Mouse (Mus musculus) c-Kit-positive CD71-positive TER-119-negative erythroid progenitor cells, embryonic 14.5 days (primary cell): ENCODE results near the gene Ash1l.
"Not testable (repeated sequence)": the region's sequence is repeated elsewhere in the genome, so short reads cannot be mapped to it uniquely, and the experiment has no call there.

Source experiments
- DNase-seq: peaks from one replicate; pipeline ENCODE4 v3.0.0-alpha.2; 2013; ENCODE audit warnings: low read depth

The Ash1l gene

DNA sequence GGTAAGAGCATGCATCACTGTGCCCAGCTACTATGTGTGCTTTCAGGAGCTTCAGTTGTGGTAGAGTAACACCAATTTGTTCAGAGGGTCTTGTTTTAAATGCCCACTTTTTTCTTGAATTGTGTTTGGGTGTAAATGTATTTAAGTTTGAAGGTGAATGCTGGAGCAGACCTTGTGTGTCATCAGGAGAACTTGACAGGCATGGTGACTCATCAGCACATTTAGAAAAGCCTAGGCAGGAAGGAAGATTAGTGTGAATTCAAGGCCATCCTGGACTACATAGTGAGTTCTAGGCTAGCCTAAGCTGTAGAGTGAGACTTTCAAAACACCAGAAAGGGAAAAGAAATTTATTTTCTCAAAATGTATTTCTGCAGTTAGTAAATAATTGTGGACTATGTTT lies 3.3 kb downstream of the Ash1l start:
- no peak for DNase-seq

DNA sequence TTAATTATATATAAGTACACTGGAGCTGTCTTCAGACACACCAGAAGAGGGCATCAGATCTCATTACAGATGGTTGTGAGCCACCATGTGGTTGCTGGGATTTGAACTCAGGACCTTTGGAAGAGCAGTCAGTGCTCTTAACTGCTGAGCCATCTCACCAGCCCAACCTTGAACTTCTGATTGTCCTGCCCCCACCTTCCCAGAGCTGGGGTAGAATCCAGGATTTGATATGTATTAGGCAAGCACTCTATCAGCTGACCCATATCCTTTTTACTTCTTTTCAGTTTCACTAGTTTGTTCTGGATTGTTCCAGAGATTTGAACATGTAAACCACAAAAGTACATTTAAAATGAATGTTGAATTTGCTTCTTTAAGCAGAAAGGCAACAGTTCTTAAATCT lies 12.8 kb downstream of the Ash1l start:
- DNase-seq, result not testable (repeated sequence)

DNA sequence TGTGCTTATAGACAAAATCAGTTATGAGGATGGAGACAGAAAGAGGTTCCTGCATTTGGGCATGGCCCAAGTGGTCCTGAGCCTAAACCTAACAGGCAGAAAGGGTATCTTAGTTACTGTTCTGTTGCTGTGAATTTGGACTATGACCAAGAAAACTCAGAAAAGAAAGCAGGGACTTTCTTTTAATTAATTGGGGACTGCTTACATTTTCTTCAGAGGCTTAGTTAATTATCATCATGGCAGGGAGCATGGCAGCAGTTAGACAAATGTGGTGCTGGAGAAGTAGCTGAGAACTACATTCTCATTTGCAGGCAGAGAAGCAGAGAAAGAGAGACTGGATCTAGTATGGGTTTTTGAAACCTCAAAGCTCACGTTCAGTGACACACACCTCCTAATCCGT lies 24.6 kb downstream of the Ash1l start:
- no peak for DNase-seq

DNA sequence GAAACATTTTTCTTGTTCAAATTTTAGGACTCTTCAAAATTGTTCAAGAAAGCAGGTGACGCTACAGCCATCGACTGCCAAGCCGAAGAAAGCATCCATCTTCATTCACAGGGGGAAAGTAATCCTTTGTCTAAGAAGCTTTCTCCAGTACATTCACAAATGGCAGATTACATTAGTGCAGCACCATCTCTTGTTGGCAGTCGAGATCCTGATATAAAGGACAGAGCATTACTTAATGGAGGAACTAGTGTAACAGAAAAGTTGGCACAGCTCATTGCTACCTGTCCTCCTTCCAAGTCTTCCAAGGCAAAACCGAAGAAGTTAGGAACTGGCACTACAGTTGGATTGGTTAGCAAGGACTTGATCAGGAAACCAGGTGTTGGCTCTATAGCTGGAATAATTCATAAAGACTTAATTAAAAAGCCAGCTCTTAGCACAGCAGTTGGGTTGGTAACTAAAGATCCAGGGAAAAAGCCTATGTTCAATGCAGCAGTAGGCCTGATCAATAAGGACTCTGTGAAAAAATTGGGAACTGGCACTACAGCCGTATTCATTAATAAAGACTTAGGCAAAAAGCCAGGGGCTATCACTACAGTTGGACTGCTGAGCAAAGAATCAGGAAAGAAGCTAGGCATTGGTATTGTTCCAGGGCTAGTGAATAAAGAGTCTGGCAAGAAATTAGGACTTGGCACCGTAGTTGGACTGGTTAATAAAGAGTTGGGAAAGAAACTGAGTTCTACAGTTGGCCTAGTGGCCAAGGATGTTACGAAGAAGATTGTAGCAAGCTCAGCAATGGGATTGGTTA lies 31.0 kb downstream of the Ash1l start:
- no peak for DNase-seq

DNA sequence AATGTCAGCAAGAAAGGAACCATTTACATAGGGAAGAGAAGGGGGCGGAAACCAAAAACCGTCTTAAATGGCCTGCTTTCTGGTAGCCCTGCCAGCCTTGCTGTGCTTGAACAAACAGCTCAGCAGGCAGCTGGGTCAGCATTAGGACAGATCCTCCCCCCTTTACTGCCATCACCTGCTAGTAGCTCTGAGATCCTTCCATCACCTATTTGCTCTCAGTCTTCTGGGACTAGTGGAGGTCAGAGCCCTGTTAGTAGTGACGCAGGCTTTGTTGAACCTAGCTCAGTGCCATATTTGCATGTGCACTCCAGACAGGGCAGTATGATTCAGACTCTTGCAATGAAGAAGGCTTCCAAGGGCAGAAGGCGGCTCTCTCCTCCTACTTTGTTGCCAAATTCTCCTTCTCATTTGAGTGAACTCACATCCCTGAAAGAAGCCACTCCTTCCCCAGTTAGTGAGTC lies 33.5 kb downstream of the Ash1l start:
- no peak for DNase-seq

DNA sequence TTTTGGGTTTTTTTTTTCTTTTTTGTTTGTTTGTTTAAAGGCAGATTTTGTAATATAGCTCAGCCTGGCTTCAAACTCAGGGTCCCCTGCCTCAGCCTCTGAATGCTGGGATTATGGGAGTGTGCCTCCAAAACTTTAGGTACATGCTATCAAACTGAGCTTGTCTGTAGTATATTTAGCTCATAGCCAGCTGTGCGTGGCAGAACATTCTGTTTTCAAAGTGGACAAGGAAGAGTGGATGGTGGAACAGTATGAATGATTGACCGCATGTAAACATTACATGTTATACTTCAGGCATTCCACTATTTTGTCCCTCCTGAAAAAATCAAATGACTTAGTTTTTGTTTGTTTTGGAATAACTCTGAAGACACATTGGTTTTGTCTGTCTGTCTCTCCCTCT lies 42.4 kb downstream of the Ash1l start:
- no peak for DNase-seq

DNA sequence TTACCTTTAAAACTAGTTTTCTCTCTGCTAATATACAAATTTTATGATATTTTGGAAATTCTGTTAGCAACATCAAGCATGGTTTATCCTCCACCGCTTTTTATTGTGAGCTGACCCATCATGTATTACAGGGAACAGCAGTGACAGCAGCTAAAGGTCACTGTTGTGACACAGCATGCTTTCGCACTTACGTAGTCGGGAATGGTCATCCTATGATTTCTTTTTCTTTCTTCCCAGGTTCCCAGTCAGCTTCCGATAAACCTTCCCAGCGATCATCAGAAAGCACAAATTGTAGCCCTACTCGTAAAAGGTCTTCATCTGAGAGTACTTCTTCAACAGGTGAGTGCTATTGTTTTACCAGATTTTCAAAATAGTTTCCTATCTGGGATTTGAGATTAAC lies 51.1 kb downstream of the Ash1l start:
- no peak for DNase-seq

DNA sequence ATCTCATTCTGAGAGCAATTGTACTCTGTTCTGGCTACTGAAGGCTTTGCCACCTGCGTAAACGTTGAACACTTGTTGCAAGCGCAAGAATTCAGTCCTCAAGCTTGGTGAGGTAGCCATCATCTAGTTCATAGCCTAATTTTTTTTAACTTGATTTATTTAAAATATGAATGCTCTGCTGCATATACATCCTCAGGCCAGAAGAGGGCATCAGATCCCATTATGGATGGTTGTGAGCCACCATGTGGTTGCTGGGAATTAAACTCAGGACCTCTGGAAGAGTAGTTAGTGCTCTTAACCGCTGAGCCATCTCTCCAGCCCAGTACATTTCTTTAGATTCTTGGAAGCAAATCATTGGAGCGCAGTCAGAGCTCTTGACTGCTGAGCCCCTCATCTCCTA lies 80.5 kb downstream of the Ash1l start:
- DNase-seq, result not testable (repeated sequence)

DNA sequence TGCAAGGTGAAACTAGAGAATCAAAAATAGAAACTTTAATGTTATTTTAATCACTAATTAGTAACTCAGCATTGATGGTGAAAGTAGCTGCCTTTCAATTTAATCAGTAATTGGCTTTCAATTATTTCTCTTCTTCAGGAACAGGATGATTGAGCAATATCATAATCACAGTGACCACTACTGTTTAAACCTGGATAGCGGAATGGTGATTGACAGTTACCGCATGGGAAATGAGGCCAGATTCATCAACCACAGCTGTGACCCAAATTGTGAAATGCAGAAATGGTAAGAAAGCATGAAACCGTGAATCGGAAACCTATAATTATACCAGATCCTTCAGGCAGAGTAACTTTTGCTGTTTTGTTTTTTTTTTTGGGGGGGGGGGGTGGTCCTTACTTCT lies 92.9 kb downstream of the Ash1l start:
- no peak for DNase-seq

DNA sequence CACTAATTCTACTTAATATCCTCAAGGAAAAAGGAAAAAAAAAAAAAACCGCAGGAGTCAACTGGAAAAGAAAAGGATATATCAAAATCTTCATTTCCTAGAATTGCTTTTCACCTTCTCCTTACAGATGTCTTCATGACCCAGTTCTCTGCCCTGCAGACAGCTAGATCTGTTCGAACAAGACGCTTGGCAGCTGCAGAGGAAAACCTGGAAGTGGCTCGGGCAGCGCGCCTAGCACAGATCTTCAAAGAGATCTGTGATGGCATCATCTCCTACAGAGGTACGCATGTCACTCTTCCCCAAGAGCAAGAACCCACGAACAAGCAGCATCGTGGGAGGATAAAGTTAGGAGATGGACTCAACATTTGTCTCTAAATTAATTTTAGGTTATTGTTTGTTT lies 107.9 kb downstream of the Ash1l start:
- no peak for DNase-seq

DNA sequence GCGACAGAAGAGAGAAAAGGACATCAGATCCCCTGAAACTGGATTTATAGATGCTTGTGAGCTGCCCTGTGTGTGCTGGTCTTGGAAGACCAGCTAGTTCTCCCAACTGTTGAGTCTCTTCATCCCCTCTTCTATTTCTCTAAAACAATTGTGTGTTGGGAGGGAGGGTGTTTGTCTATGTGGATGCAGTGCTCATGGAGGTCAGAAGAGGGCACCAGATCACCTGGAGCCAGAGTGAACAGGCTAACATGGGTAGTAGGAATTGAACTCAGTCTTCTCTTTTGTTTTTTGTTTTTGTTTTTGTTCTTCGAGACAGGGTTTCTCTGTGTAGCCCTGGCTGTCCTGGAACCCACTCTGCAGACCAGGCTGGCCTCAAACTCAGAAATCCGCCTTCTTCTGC lies 108.4 kb downstream of the Ash1l start:
- peak; percentile 33 for DNase-seq

DNA sequence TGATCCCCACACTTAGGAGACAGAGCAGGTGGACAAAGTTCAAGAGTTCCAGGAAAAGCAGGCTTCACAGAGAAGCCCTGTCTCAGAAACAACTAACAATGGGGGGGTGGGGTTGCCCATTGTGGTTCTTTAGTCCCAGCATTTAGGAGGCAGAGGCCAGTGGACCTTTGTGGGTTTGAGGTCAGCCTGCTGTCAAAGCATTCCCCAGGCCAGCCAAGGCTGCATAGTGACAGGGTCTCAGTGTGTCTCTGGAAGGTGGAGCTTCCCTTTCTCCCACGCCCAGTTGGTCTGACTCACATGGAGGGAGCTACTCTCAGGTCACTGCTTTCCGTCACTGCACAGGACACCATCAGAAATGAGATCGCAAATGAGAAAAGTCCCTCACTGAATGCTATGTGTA lies 111.3 kb downstream of the Ash1l start:
- no peak for DNase-seq

DNA sequence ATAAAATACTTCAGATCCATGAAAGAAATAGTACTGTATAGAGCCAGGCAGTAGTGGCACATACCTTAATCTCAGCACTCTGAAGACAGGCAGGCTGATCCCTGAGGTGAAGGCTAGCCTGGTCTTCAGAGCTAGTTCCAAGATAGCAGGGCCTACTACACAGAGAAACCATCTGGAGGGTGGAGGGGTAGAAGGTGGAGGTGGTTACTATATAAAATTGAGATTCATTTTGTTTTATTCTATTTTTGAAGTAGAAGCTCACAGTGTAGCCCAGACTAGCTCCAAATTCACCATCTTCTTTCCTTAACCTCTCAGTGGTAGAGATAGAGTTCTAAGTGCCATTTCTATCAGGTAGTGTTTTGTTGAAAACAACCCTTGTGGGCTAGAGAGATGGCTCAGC lies 116.8 kb downstream of the Ash1l start:
- no peak for DNase-seq

DNA sequence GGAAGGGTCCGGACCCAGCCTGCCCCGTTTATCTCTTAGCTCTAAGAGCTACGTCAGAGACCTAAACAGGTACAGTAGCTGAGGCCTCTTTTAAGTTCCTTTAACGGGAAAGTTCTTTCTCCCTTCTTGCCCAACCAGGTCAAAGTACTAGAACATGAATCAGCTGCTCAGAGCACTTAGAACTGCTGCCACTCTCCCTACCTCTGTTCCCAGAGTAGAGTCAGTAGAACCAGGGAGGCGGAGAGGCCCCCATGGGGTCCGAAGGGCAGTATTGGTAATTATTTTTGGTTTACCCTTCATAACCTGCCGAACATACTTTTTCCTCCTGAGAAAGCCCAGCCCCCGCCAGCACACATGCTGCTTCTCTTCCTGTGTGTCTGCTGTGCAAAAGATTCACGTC lies 127.0 kb downstream of the Ash1l start:
- DNase-seq, result no peak

DNA sequence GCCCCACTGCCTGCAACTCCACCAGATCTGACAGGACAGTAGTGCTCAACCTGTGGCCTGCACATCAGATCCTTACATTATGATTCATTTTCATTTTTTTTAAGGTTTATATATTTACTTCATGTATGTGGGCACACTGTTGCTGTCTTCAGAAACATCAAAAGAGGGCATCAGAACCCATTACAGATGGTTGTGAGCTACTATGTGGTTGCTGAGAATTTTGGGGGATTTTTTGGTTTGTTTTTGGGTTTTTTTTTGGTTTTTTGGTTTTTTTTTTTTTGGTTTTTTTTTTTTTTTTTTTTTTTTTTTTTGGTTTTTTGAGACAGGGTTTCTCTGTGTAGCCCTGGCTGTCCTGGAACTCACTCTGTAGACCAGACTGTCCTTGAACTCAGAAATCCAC lies 131.9 kb downstream of the Ash1l start:
- DNase-seq, result not testable (repeated sequence)

DNA sequence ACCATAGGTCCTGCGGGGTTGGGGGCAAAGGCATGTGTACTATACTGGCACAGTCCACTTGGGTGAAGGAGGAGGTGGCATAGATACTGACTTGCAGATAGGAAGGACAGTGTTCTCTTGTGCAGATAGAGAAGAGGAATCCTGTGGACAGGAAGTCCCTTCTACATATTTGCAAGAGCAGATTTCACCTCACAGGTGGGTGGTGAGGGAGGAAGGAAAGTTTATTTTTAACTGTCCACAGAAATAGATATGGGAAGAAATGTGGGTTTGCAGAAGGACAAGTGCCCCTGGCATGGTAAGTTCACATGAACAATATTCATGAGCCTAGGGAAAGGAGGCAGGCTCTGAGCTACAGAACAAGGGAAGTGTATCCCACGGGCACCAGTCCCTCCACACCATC lies 133.7 kb downstream of the Ash1l start:
- DNase-seq, result no peak

DNA sequence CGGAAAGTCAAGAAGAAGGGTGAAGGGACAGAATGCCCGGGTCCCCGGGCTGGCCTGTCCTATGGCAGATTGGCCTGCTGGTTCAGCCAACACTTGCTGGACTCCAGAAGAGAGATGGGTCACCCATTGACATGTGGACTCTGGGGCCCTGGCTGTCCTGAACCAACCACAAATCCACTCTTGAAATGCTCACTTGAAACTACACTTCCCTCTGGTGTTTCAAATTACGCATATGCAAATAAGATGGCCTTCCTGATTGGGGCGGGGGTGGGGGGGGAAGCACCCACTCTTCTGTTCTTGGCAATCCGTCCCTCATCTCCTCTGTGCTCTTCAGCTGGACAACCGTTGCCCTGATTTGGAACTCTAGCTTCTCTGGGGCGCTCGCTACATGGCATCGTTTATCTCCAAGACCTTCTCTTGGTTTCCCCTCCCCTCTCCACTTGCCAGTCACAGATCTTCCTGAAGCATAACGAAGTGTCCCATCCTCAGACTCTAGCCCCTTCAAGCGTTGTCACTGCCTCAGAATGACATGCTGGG lies 134.3 kb downstream of the Ash1l start:
- DNase-seq, result no peak

DNA sequence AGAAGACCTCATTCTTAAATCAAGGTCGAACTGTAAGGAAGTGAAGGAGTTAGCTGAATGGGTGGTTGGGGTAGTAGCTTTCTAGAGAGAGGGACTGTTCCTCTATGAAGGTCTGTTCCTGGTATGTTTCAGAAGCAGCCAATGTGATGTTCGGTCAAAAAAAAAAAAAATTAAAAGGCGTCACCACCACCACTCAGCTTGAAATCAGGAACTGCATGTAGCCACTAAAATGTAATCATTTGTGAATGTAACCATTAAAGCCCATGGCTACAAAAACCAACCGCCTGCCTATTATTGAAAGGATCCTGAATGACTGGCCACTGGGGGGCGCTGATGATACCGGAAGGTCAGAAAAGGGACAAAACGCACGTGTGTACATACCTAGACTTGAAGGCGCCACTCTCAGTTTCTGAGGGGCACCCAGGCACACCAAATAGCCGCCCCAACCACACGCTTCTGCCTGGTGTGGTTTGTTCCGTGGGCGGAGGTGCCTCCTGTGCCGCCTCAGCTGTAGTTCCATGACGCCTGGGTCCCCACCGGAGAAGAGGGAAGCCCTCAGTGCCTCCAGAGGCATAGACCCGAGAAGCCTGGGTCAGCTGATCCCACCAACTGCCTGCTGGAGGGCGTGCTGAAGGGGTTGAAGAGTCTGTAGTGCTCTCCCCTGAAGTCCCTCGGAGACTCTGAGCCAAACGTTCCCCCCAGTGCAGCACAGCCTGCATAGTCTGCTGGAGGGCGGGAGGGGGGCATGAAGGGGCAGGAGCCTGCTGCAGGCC lies 137.1 kb downstream of the Ash1l start:
- DNase-seq, result peak; percentile 88

DNA sequence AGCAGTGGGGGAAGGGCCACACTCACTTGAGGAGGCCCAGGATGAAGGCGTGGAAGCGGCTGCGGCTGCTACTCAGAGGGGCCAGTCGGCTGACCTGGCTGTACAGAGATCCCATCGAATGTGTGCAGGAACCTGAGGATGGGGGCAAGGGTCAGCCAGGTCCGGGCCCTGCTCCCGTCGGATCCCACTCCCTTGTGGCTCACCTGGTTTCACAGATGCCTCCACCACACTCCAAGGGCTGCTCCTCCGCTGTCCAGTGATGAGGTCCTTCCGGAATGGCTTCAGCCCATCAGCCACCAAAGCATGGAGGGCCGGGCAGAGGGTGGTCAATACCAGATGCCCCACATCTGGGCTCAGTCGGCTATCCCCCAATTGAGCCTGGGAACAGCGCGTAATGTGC lies 138.6 kb downstream of the Ash1l start:
- DNase-seq, result no peak

DNA sequence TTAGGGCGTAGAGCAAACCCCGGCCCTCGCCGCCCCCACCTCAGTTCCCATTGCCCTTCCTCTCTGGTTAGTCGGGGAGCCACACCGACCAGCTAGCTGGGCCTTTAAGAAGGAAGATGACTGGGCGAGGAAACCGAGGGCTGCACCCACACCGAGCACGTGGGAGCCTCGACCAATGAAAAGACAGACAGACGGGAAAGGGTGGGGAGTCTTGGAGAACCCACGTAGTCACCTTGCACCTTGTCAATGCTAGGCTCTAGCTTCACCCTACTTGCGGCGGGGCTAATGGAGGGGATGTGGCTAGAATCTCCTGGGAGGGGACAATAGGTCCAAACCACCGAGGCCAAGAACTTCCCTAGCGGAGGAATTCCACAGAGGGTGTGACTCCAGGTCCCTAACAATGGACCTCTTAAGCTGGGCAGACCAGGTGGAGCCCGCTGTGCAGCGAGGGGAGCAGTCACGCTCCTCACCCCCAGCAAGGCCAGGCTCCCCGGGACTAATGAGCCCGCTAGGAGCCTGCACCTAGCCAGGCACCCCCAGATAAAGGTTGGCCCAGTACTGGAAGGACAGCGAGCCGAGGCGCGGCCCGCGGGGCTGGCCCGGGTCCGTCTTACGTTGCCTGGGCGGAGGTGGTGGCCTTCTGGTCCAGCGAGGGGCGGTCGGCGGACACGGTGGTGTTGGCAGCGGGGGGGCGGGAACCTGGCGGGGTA lies 139.6 kb downstream of the Ash1l start:
- DNase-seq, result peak; percentile 93

DNA sequence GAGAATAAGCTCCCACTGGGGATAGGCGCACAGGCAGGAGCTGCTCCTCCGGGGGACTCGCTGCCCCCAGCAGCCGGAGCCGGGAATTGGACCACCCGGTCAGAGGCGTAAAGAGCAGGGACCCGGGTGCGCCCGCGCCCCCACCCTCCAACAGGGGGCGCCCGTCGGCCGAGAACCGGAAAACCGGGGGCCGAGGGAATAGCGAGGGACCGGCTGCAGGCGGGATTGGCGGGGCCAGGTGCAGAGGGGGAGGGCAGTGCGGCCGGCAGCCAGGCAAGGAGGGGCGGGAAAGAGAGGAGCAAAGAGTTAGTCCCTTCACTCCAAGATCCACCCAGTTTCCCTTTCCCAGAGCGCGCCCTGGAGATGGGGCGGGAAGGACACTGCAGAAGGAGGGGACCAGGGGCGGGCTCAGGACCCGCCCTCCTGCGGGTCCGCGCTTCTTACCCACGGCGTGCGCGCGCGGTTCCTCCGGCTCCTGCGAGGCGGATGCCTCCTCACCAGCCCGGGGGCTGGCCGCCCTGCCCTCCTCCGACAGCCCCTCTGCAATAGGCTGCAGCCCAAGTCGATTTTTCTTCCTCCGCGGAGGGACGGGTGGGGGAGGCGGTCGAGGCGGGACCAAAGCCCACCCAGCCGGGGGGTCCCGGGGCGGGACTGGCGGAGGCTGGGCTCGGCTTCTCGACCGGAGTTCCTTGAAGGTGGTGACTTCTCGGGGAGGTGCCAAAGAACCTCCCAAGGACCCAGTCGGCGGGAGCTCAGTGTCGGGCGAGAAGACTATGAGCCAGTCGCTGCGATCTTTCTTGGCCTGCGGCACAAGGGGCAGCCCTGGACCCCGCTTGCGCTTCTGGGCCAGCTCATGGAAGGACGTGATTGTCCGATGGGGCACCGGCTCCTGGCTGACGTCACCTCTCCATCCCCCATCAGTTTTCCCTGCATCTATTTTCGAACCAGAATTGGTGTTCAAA lies 140.6 kb downstream of the Ash1l start:
- peak; percentile 65 for DNase-seq
